Mouse (Mus musculus): ENCODE results near the gene Klk1b22. TPM values are rescaled to one million over a fixed set of nuclear protein-coding genes. Genes with fewer than 3 reads are reported as not detected.
"Not testable (repeated sequence)": the region's sequence is repeated elsewhere in the genome, so short reads cannot be mapped to it uniquely, and the experiment has no call there.

The Klk1b22 gene
- polyA plus RNA-seq (2012; rRNA removed), result 1.1 and 2.4 TPM in 2 replicates

DNA sequence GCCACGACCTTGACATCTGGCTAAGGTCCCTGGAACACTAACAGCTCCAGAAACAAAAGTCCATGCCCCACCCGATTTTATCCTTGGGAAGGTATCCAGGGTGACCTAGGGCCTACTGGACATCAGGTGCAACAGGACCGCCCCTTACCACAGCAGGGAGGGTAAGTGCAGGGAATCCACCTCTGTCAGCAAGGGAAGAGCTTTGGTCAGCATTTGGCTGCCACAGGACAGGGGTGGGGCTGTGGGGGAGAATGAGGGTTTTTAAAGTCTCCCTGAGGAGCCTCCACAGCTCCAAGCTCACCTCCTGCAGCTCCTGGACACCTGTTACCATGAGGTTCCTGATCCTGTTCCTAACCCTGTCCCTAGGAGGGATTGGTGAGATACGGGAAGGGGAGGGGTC lies at the start of gene Klk1b22:
Klk1b22 (plus strand) TSS at position 301 of the 400 bp plus-strand sequence.
- no peak for TF ChIP-seq POLR2A (IDR thresholded peaks at IDR 0.05; ENCODE audit: low read depth, low read length)
- no peak for TF ChIP-seq CTCF (conservative IDR thresholded peaks at IDR 0.05; ENCODE audit: insufficient read depth, insufficient read length, low read depth, low read length)
- H3K36me3 ChIP-seq (ENCODE audit: control insufficient read depth, insufficient read depth, low read length), result no peaks in the 10 kb centered on the region
- H3K27me3 ChIP-seq (replicated peaks; ENCODE audit: control insufficient read depth, insufficient read depth, low read length), result no peaks in the 10 kb centered on the region
- H3K4me3 ChIP-seq (ENCODE audit: insufficient read depth, low read depth, low read length), result no peak within 1 kb of the TSS
- 0 out of 2 replicates have a peak, but pooled peaks cover 4% of the 10 kb centered on the region for H3K4me1 ChIP-seq (ENCODE audit: control insufficient read depth, insufficient read depth, low read length)
- H3K27ac ChIP-seq (ENCODE audit: insufficient read depth, low read depth, low read length), result peak within 1 kb of the TSS; percentile 59; the same call in 1 of the 2 replicates
- WGBS, result 51% methylated on average over 4 of the region's 4 CpGs
- no peak for DNase-seq

DNA sequence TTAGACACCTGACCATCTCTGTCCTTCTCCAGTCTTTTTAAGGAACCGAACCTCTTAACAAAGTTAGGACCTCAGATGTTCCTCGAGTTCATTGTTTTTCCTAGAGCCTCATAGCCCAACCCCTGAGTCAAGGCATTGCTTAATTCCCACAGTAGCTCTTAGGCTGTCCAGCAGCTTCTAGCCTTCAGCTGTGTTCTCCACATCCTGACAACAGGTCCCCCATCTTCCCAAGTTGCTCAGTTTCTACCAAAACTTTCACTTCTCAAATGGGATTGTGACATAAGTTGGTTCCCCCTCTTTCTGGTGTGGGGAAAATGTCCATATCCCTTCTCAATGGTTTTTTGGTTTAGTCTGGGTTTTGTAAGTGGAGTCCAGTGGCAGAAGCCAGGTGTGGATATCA lies 40.4 kb upstream of the Klk1b22 start:
- H3K27ac ChIP-seq (ENCODE audit: insufficient read depth, low read depth, low read length), result no peak overlapping the region
- H3K36me3 ChIP-seq (ENCODE audit: control insufficient read depth, insufficient read depth, low read length), result no peaks in the 10 kb centered on the region
- TF ChIP-seq POLR2A (IDR thresholded peaks at IDR 0.05; ENCODE audit: low read depth, low read length) (no peak), CTCF (conservative IDR thresholded peaks at IDR 0.05; ENCODE audit: insufficient read depth, insufficient read length, low read depth, low read length) (no peak)
- no peaks in the 10 kb centered on the region for H3K4me1 ChIP-seq (ENCODE audit: control insufficient read depth, insufficient read depth, low read length)
- H3K27me3 ChIP-seq (replicated peaks; ENCODE audit: control insufficient read depth, insufficient read depth, low read length), result no peaks in the 10 kb centered on the region
- WGBS, result 82% methylated on average over 2 of the region's 2 CpGs
- no peak overlapping the region for H3K4me3 ChIP-seq (ENCODE audit: insufficient read depth, low read depth, low read length)
- DNase-seq, result no peak

DNA sequence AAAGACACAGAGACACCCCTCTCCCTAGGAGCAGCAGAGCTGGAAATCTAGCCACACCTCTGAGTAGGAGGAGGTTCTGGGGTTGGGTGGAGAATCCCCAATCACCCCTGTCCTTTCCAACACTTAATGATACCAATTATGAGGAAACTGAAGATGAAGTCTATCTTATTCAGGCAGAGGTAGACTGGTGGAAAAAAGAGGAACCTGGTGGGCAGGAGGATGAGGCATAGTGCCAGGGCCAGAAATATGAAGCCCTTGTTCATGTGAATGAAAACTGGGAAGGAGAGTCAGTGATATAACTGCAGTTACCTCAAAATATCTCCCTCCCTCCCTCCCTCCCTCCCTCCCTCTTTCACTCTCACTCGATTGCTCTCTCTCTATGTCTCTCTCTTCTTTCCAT lies 34.8 kb upstream of the Klk1b22 start:
- no peaks in the 10 kb centered on the region for H3K27me3 ChIP-seq (replicated peaks; ENCODE audit: control insufficient read depth, insufficient read depth, low read length)
- DNase-seq, result no peak
- no peak for TF ChIP-seq POLR2A (IDR thresholded peaks at IDR 0.05; ENCODE audit: low read depth, low read length)
- no peaks in the 10 kb centered on the region for H3K4me1 ChIP-seq (ENCODE audit: control insufficient read depth, insufficient read depth, low read length)
- H3K4me3 ChIP-seq (ENCODE audit: insufficient read depth, low read depth, low read length), result no peak overlapping the region
- no peaks in the 10 kb centered on the region for H3K36me3 ChIP-seq (ENCODE audit: control insufficient read depth, insufficient read depth, low read length)
- H3K27ac ChIP-seq (ENCODE audit: insufficient read depth, low read depth, low read length), result no peak overlapping the region
- 100% methylated on average over 1 of the region's 1 CpGs for WGBS

DNA sequence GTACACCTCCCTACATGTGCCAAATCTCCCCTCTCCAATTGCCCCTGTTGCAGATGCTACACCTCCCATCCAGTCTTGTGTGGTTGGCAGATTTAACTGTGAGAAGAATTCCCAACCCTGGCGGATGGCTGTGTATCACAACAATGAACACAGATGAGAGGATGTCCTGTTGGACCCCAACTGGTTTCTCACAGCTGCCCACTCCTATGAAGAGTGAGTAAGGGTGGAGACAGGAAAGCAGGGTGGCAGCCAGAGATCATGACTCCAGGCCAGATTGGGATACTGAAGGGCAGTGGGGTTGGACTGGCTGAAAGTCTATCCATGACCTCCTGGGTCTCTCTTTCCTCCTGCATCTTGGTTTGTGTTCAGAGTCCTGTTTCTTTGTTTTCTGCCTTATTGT lies 16.4 kb upstream of the Klk1b22 start:
- Histone ChIP-seq H3K36me3 (ENCODE audit: control insufficient read depth, insufficient read depth, low read length) (no peaks in the 10 kb centered on the region), H3K27me3 (replicated peaks; ENCODE audit: control insufficient read depth, insufficient read depth, low read length) (no peaks in the 10 kb centered on the region), H3K4me1 (ENCODE audit: control insufficient read depth, insufficient read depth, low read length) (no peaks in the 10 kb centered on the region), H3K27ac (ENCODE audit: insufficient read depth, low read depth, low read length) (no peak overlapping the region), H3K4me3 (ENCODE audit: insufficient read depth, low read depth, low read length) (no peak overlapping the region)
- TF ChIP-seq POLR2A (IDR thresholded peaks at IDR 0.05; ENCODE audit: low read depth, low read length) (no peak), CTCF (conservative IDR thresholded peaks at IDR 0.05; ENCODE audit: insufficient read depth, insufficient read length, low read depth, low read length) (no peak)
- 94% methylated on average over 1 of the region's 1 CpGs for WGBS
- DNase-seq, result no peak

DNA sequence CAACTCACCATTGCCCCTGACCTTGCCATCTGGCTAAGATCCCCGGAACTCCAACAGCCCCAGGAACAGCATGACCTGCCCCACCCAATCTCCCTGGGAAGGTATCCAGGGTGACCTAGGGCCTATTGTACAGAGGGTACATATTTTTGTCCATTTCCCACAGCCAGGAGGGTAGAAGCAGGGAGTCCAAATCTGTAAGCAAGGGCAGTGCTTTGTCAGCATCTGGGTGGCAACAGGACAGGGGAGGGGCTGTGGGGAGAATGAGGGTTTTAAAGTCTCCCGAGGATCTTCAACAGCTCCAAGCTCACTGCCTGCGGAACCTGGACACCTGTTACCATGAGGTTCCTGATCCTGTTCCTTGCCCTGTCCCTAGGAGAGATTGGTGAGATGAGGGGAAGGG lies 10.4 kb upstream of the Klk1b22 start, which contains the start of gene Klk1b21:
Klk1b21 (plus strand) TSS at position 301 of the 400 bp plus-strand sequence.
- DNase-seq, result peak; percentile 17
- not testable (repeated sequence) for H3K27me3 ChIP-seq (replicated peaks; ENCODE audit: control insufficient read depth, insufficient read depth, low read length); H3K4me1 ChIP-seq (ENCODE audit: control insufficient read depth, insufficient read depth, low read length); H3K4me3 ChIP-seq (ENCODE audit: insufficient read depth, low read depth, low read length); H3K36me3 ChIP-seq (ENCODE audit: control insufficient read depth, insufficient read depth, low read length); H3K27ac ChIP-seq (ENCODE audit: insufficient read depth, low read depth, low read length)
- WGBS, result 50% methylated on average over 3 of the region's 3 CpGs

DNA sequence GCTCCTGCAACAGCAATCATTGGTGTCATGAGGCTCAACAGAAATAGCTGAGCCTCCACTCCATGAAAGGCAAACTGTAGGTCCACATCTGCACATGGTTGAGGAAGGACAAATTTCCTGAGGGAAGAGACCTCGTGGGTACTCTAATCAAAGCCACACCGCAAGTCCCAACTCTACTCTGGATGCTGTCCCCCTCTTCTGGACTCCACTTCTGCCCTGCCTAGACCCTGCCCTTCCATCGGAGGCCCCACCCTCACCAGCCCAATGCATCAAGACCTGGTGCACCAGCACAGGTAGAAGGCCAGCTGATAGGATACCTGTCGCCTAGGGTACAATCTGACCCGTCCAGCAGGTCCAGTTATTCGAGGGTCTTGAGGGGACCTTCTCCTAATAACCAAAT lies 11.0 kb downstream of the Klk1b22 start:
- no peaks in the 10 kb centered on the region for H3K4me1 ChIP-seq (ENCODE audit: control insufficient read depth, insufficient read depth, low read length)
- no peak overlapping the region for H3K27ac ChIP-seq (ENCODE audit: insufficient read depth, low read depth, low read length)
- WGBS, result 91% methylated on average over 6 of the region's 6 CpGs
- TF ChIP-seq POLR2A (IDR thresholded peaks at IDR 0.05; ENCODE audit: low read depth, low read length) (no peak), CTCF (conservative IDR thresholded peaks at IDR 0.05; ENCODE audit: insufficient read depth, insufficient read length, low read depth, low read length) (no peak)
- no peak for DNase-seq
- H3K36me3 ChIP-seq (ENCODE audit: control insufficient read depth, insufficient read depth, low read length), result no peaks in the 10 kb centered on the region
- H3K27me3 ChIP-seq (replicated peaks; ENCODE audit: control insufficient read depth, insufficient read depth, low read length), result no peaks in the 10 kb centered on the region
- no peak overlapping the region for H3K4me3 ChIP-seq (ENCODE audit: insufficient read depth, low read depth, low read length)

DNA sequence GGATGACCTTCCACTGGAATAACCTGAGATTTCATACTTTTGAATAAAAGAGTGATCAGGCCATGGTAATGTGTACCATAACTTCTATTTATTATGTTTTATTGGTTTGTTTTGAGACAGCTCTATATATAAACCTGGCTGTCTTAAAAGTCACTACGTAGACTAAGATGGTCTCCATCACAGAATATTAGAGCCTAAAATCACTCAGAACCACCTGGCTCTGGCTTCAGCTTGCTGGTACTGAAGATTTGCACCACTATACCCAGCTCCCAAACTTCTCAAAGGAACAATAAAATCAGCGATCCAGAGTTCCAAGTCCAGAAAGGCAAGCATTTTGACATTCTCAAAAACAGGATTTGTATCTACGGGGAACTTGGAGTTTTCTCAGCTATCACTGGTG lies 24.0 kb downstream of the Klk1b22 start, which contains the start of gene Klk1b16:
Klk1b16 (plus strand) TSS at position 301 of the 400 bp plus-strand sequence.
- TF ChIP-seq CTCF (conservative IDR thresholded peaks at IDR 0.05; ENCODE audit: insufficient read depth, insufficient read length, low read depth, low read length) (no peak), POLR2A (IDR thresholded peaks at IDR 0.05; ENCODE audit: low read depth, low read length) (no peak)
- Histone ChIP-seq H3K4me3 (ENCODE audit: insufficient read depth, low read depth, low read length) (no peak within 1 kb of the TSS), H3K27ac (ENCODE audit: insufficient read depth, low read depth, low read length) (no peak within 1 kb of the TSS), H3K27me3 (replicated peaks; ENCODE audit: control insufficient read depth, insufficient read depth, low read length) (no peaks in the 10 kb centered on the region), H3K4me1 (ENCODE audit: control insufficient read depth, insufficient read depth, low read length) (no peaks in the 10 kb centered on the region), H3K36me3 (ENCODE audit: control insufficient read depth, insufficient read depth, low read length) (no peaks in the 10 kb centered on the region)
- no peak for DNase-seq
- WGBS, result 92% methylated on average over 3 of the region's 3 CpGs

Other genes with a start within 250 kb of the Klk1b22 start
- gene Klk4, start 231.5 kb upstream of the Klk1b22 start, polyA plus RNA-seq (2012; rRNA removed), result not detected in 2 replicates
- gene Klk15, start 178.9 kb upstream of the Klk1b22 start, polyA plus RNA-seq (2012; rRNA removed), result 0.09 and 0.19 TPM in 2 replicates
- gene Klk1b8, start 162.0 kb upstream of the Klk1b22 start, polyA plus RNA-seq (2012; rRNA removed), result 1.0 and 1.1 TPM in 2 replicates
- 0.11 and 0.52 TPM in 2 replicates for gene Klk1b1, start 145.9 kb upstream of the Klk1b22 start, polyA plus RNA-seq (2012; rRNA removed)
- gene Klk1b9, start 136.6 kb upstream of the Klk1b22 start, polyA plus RNA-seq (2012; rRNA removed), result 1.6 and 1.7 TPM in 2 replicates
- 0.52 and 0.99 TPM in 2 replicates for gene Klk1b11, start 116.8 kb upstream of the Klk1b22 start, polyA plus RNA-seq (2012; rRNA removed)
- not detected in 2 replicates for gene Klk1b26, start 100.5 kb upstream of the Klk1b22 start, polyA plus RNA-seq (2012; rRNA removed)
- gene Klk1b27, start 60.4 kb upstream of the Klk1b22 start, polyA plus RNA-seq (2012; rRNA removed), result 1.6 and 3.2 TPM in 2 replicates
- 0.20 and 0.43 TPM in 2 replicates for gene Klk1b21, start 10.3 kb upstream of the Klk1b22 start, polyA plus RNA-seq (2012; rRNA removed)
- 0.59 and 0.60 TPM in 2 replicates for gene Klk1b16, start 24.1 kb downstream of the Klk1b22 start, polyA plus RNA-seq (2012; rRNA removed)
- gene Klk1b24, start 75.6 kb downstream of the Klk1b22 start, polyA plus RNA-seq (2012; rRNA removed), result 2.0 and 2.1 TPM in 2 replicates
- 2.6 and 3.3 TPM in 2 replicates for gene Klk1b3, start 85.5 kb downstream of the Klk1b22 start, polyA plus RNA-seq (2012; rRNA removed)
- gene Klk1b4, start 94.8 kb downstream of the Klk1b22 start, polyA plus RNA-seq (2012; rRNA removed), result 0.53 and 0.91 TPM in 2 replicates
- 6.8 and 7.0 TPM in 2 replicates for gene Klk1b5, start 103.3 kb downstream of the Klk1b22 start, polyA plus RNA-seq (2012; rRNA removed)
- gene Klk1, start 112.7 kb downstream of the Klk1b22 start, polyA plus RNA-seq (2012; rRNA removed), result 4,551 and 6,375 TPM in 2 replicates
- gene Gm36864, start 123.5 kb downstream of the Klk1b22 start, polyA plus RNA-seq (2012; rRNA removed), result 0.06 TPM in 1 of 2 replicates, not detected in the other
- gene 1700028J19Rik, start 134.0 kb downstream of the Klk1b22 start, polyA plus RNA-seq (2012; rRNA removed), result 27.2 and 32.1 TPM in 2 replicates
- 39.4 and 47.9 TPM in 2 replicates for gene 2410002F23Rik, start 134.0 kb downstream of the Klk1b22 start, polyA plus RNA-seq (2012; rRNA removed)
- gene Acp4, start 144.7 kb downstream of the Klk1b22 start, polyA plus RNA-seq (2012; rRNA removed), result not detected in 2 replicates
- not detected in 2 replicates for gene Gm15517, start 148.8 kb downstream of the Klk1b22 start, polyA plus RNA-seq (2012; rRNA removed)
- 6.4 and 8.1 TPM in 2 replicates for gene Clec11a, start 194.2 kb downstream of the Klk1b22 start, polyA plus RNA-seq (2012; rRNA removed)
- 0.43 and 0.66 TPM in 2 replicates for gene Shank1, start 197.6 kb downstream of the Klk1b22 start, polyA plus RNA-seq (2012; rRNA removed)

Data from kidney, adult 2 months (tissue).